Mouse (Mus musculus) brown adipose tissue, adult 24 weeks (tissue): ENCODE measurements around the gene Dock1. TPM values are rescaled to one million over a fixed set of nuclear protein-coding genes. Genes with fewer than 3 reads are reported as not detected.

Source experiments
- H3K27ac ChIP-seq: fragments of 200-500 bp; replicated peaks from 2 replicates; pipeline ENCODE4 v1.5.1; 2012; ENCODE audit warnings: low read depth, mild to moderate bottlenecking, low read length
- H3K4me1 ChIP-seq: fragments of 200-500 bp; 2 replicates; pipeline ENCODE4 v1.6.1; 2012; ENCODE audit warnings: low read length, mixed read lengths; ENCODE audit not compliant: control insufficient read depth, insufficient read depth, insufficient read length
- H3K4me3 ChIP-seq: fragments of 200-500 bp; 2 replicates; pipeline ENCODE4 v1.5.1; 2012; ENCODE audit warnings: low read depth, mild to moderate bottlenecking, low read length, moderate library complexity; ENCODE audit not compliant: insufficient read depth
- polyA plus RNA-seq: library from polyadenylated mRNA; stranded (reverse); fragments of >200 nt; gene quantifications from 2 replicates; pipeline ENCODE4 v1.2.4, GENCODE M21; 2012; ENCODE audit not compliant: missing spikeins, insufficient read depth, insufficient read length

Gene Dock1
- polyA plus RNA-seq: 14.7 and 18.6 TPM in 2 replicates

DNA sequence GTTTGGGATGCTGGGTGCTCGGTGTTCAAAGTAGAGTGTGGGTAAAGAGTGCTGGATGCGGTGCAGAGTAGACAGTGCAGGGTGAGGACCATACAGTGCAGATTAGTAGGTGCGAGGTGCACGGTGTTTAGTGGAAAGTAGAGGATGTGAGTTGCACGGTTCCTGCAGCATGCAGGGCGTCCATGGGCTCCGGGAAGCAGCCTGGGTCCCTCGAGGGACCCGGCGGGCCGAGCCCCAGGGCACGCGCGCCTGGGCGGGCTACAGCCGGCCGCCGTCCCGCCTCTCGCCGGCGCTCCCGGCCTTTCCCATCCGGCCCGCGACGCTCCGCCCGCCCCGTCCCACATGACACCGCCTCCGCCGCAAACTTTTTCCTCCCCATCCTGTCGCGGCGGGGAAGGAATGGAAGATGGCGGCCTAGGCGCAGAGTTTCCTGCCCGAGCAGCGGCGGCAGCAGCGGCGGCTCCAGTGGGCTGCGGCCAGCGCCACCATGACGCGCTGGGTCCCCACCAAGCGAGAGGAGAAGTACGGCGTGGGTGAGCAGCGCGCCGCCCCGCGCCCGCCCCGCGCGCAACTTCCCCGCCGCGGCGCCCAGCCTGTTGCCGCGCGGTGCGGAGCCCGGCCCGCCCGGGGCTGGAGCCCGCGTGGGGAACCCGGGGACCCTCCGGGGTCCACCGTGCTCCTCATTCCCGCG, at the start of gene Dock1:
TSS of gene Dock1 (plus strand) at position 343 of the 691 bp plus-strand sequence.
- peak within 1 kb of the TSS; percentile 62 for H3K4me3 ChIP-seq
- H3K27ac ChIP-seq: peak within 1 kb of the TSS; percentile 27
- peaks cover 19% of the 10 kb centered on the region for H3K4me1 ChIP-seq

- H3K4me3 ChIP-seq: no peak overlapping the region
- H3K4me1 ChIP-seq: no peaks in the 10 kb centered on the region
- H3K27ac ChIP-seq: no peak overlapping the region
These were observed 42.5 kb upstream of the Dock1 start for GRCm38 (mm10) chr7:134627906-134628305.

DNA sequence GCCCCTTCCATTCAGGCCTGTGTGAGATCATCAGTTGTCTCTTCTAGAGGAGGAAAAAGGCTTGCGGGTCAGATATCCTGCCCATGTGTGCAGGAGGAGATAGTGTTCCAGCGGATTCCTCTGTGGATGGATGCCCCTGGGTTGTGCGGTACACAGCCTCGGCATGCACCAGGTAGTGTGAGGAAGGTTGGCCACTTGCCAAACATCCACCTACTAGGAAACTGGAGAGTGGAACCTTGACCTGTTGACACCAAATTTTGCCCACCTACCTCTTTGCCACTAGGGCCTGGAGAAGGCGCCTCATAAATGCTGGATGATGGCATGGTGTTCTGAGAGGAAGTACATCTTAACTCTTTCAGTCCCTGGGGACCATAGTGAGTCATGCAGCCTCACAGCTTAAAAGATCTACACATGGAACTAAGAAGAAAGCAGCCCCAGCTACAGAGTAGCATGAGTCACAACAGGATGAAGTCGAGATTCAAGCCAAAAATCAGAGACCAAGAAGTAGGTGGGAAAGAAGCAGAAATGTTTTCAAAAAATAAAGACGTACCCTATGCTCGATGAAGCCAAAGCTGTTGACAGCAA, 20.1 kb upstream of the Dock1 start:
- Histone ChIP-seq H3K27ac (no peak overlapping the region), H3K4me3 (no peak overlapping the region), H3K4me1 (peaks cover 4% of the 10 kb centered on the region; the same call in 1 of the 2 replicates)

DNA sequence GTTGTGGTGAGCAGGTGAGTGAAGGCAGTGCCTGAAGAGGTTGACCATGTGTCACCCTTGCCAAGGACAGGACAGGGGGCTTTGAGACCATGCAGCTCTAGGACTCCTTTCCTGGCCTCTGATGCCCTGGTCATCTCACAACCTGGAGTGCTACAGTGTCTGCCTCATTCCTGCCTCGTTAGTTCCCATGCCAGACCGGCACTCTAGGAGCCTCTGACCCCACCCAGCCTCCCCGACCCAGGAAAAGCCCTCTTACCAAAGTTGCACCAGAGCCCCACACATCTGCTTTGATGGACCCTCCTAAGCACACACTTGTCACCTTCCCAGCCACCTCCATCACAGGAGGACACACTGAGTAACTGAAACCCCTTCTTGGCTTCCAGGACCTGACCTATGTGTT, 19.4 kb upstream of the Dock1 start:
- Histone ChIP-seq H3K27ac (no peak overlapping the region), H3K4me1 (peaks cover 4% of the 10 kb centered on the region; the same call in 1 of the 2 replicates), H3K4me3 (no peak overlapping the region)

GRCm38 (mm10) chr7:134663241-134663640, 7.2 kb upstream of the Dock1 start:
- no peak overlapping the region for H3K27ac ChIP-seq
- H3K4me1 ChIP-seq: no peaks in the 10 kb centered on the region
- no peak overlapping the region for H3K4me3 ChIP-seq

- Histone ChIP-seq H3K4me3 (no peak overlapping the region), H3K27ac (no peak overlapping the region)
These were observed 4.7 kb upstream of the Dock1 start for GRCm38 (mm10) chr7:134665642-134666282.

DNA sequence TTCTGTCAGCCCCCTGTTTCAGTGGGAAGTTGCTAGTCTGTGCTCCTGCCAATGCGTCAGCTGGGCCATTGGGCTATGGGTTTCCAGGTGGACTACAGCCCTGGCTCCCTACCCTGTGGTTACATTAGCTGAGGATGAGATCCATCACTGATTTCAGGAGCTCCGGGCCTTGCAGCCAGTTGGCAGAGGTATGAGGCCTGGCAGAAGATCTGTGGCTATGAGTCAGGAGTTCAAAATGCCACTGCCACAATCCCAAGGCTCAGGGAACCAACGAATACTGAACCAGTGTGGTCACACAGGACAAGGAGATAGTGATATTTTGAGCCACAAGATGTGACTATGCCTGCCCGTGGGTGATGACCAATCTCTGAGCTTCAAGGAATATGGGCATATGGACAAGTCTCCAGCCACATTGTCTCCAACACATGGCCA, 3.2 kb upstream of the Dock1 start:
- Histone ChIP-seq H3K27ac (no peak overlapping the region), H3K4me1 (peaks cover 7% of the 10 kb centered on the region), H3K4me3 (no peak overlapping the region)

More at GRCm38 (mm10) chr7:134665642-134666282, 4.7 kb upstream of the Dock1 start:
- no peaks in the 10 kb centered on the region for H3K4me1 ChIP-seq

GRCm38 (mm10) chr7:134669474-134670311, 761 bp upstream of the Dock1 start:
- Histone ChIP-seq H3K4me1 (peaks cover 14% of the 10 kb centered on the region), H3K27ac (no peak overlapping the region), H3K4me3 (peak overlapping the region; percentile 62)

GRCm38 (mm10) chr7:134671003-134671461, 578 bp downstream of the Dock1 start:
- Histone ChIP-seq H3K4me3 (peak overlapping the region; percentile 62), H3K4me1 (peaks cover 19% of the 10 kb centered on the region), H3K27ac (peak overlapping the region; percentile 27)

GRCm38 (mm10) chr7:134671467-134671901, 1.0 kb downstream of the Dock1 start:
- Histone ChIP-seq H3K4me1 (peaks cover 19% of the 10 kb centered on the region), H3K4me3 (peak overlapping the region; percentile 62), H3K27ac (peak overlapping the region; percentile 27; the same call in 1 of the 2 replicates)

DNA sequence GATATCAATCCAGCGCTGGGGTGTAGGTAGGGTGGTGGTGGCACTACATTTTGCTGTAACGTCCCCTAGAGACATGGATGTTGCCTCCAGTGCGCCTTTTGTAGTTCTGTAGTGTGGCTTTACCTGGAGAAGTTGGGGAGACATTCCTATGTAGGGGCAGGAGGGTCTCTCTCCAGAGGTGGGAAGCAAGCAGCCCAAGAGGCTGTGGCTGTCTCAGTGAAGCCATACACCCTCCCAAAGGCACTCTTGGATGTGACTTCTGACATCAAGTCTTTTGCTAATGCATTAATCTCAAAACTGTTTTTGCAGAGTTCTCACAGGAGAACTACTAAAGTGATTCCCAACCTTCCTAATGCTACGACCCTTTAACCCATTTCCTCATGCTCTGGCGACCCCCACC, 2.7 kb downstream of the Dock1 start:
- peaks cover 22% of the 10 kb centered on the region for H3K4me1 ChIP-seq
- H3K27ac ChIP-seq: no peak overlapping the region; the same call in 1 of the 2 replicates

DNA sequence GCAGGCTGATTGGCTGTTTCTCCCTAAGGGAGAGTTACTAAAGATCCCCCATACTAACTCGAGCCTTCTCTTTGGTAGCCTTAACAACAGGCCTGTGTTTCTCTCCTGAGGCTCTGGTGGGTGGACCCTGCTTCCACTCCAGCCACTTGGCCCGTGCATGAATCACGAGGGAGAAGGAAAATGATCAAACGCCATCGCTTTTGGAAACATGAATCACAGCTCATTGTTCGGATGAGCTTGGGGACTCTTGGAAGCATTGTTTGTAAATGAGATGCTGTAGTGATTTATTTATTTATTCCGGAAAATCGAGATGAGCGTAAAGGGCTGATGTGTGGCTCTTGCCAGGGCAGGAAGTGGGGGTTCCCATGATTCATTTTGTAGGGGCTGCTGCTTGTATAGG, 3.5 kb downstream of the Dock1 start:
- H3K4me1 ChIP-seq: peaks cover 29% of the 10 kb centered on the region
- H3K27ac ChIP-seq: peak overlapping the region; percentile 50
- H3K4me3 ChIP-seq: no peak overlapping the region

More for the DNA sequence above, 2.7 kb downstream of the Dock1 start:
- H3K4me3 ChIP-seq: no peak overlapping the region

GRCm38 (mm10) chr7:134677852-134678251, 7.4 kb downstream of the Dock1 start:
- H3K27ac ChIP-seq: no peak overlapping the region

GRCm38 (mm10) chr7:134679314-134680158, 9.1 kb downstream of the Dock1 start:
- Histone ChIP-seq H3K27ac (peak overlapping the region; percentile 25), H3K4me3 (no peak overlapping the region)

More at GRCm38 (mm10) chr7:134677852-134678251, 7.4 kb downstream of the Dock1 start:
- Histone ChIP-seq H3K4me1 (peaks cover 40% of the 10 kb centered on the region), H3K4me3 (no peak overlapping the region)

More at GRCm38 (mm10) chr7:134679314-134680158, 9.1 kb downstream of the Dock1 start:
- H3K4me1 ChIP-seq: peaks cover 37% of the 10 kb centered on the region
